Mouse (Mus musculus): ENCODE results near the gene Marcksl1. TPM values are rescaled to one million over a fixed set of nuclear protein-coding genes. Genes with fewer than 3 reads are reported as not detected.

Marcksl1 gene
- total and polyA plus RNA-seq, 3 experiments, result 13.4 to 38.9 (median 18.7) TPM

GRCm38 (mm10) chr4:129509650-129510049, 3.7 kb upstream of the Marcksl1 start:
- Histone ChIP-seq H3K36me3 (replicated peaks) (peaks cover 4% of the 10 kb centered on the region), H3K27me3 (ENCODE audit: insufficient read depth, low read length) (peaks cover 86% of the 10 kb centered on the region), H3K9me3 (replicated peaks) (no peaks in the 10 kb centered on the region), H3K4me1 (ENCODE audit: insufficient read depth, low read depth, low read length) (peaks cover 28% of the 10 kb centered on the region), H3K4me3 (ENCODE audit: low read depth, low read length) (no peak overlapping the region)
- no peak for DNase-seq (ENCODE audit: low spot score)
- no peak for ATAC-seq (ENCODE audit: extremely low read depth, insufficient number of reproducible peaks, low FRiP score, poor library complexity, severe bottlenecking)
- TF ChIP-seq POLR2AphosphoS5 (IDR thresholded peaks at IDR 0.05; ENCODE audit: insufficient replicate concordance, low read depth, low read length) (no peak), GATA2 (IDR thresholded peaks at IDR 0.05; ENCODE audit: borderline replicate concordance, low read depth, low read length) (no peak), TAL1 (conservative IDR thresholded peaks at IDR 0.05; ENCODE audit: low read depth, low read length) (no peak), CTCF (IDR thresholded peaks at IDR 0.05; ENCODE audit: low read depth, low read length) (no peak), GATA1 (IDR thresholded peaks at IDR 0.05; ENCODE audit: borderline replicate concordance, low read length) (no peak)

DNA sequence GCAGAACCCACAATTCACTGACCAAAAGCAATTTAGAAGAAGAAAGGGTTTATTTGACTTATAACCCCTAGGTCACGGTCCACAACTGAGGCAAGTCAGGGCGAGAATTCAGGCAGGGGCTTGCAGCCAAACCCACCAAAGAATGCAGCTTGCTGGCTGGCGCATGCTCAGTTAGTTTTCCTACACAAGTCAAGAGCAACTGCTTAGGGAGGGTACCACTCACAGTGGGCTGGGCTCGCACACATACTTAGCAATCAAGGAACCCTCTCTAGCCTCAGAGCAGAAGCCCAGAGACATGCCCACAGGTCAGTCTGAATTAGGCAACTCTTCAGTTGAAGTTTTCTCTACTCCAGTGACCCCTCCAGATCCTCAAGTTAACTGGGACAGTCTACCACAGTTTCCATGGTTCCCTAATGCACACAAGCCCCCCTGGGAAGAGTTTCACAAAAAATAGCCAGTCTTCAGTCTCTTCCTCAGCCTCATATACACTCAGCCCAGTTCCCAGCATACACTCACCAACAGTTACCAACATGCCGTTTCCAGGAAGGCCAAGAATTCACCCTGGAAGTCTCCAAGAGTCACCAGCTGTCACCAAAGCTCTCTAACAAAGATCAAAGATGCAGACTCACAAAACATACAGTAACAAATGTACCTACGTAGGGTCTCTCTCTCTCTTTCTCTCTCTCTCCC, 2.5 kb upstream of the Marcksl1 start:
- no peaks in the 10 kb centered on the region for H3K9me3 ChIP-seq (replicated peaks)
- ATAC-seq (ENCODE audit: extremely low read depth, insufficient number of reproducible peaks, low FRiP score, poor library complexity, severe bottlenecking) (no peak), DNase-seq (ENCODE audit: low spot score) (no peak)
- no peak for TF ChIP-seq CTCF (IDR thresholded peaks at IDR 0.05; ENCODE audit: low read depth, low read length)
- no peak for TF ChIP-seq POLR2AphosphoS5 (IDR thresholded peaks at IDR 0.05; ENCODE audit: insufficient replicate concordance, low read depth, low read length)
- no peak for TF ChIP-seq GATA2 (IDR thresholded peaks at IDR 0.05; ENCODE audit: borderline replicate concordance, low read depth, low read length)
- no peak for TF ChIP-seq GATA1 (IDR thresholded peaks at IDR 0.05; ENCODE audit: borderline replicate concordance, low read length)
- no peak for TF ChIP-seq TAL1 (conservative IDR thresholded peaks at IDR 0.05; ENCODE audit: low read depth, low read length)
- no peak overlapping the region for H3K4me3 ChIP-seq (ENCODE audit: low read depth, low read length)
- peaks cover 5% of the 10 kb centered on the region for H3K36me3 ChIP-seq (replicated peaks)
- peaks cover 28% of the 10 kb centered on the region for H3K4me1 ChIP-seq (ENCODE audit: insufficient read depth, low read depth, low read length)
- H3K27me3 ChIP-seq (ENCODE audit: insufficient read depth, low read length), result peaks cover 82% of the 10 kb centered on the region

- Histone ChIP-seq H3K9me3 (replicated peaks) (no peaks in the 10 kb centered on the region), H3K4me1 (ENCODE audit: insufficient read depth, low read depth, low read length) (peaks cover 29% of the 10 kb centered on the region), H3K36me3 (replicated peaks) (peaks cover 8% of the 10 kb centered on the region), H3K4me3 (ENCODE audit: low read depth, low read length) (no peak overlapping the region), H3K27me3 (ENCODE audit: insufficient read depth, low read length) (peaks cover 76% of the 10 kb centered on the region)
- TF ChIP-seq TAL1 (conservative IDR thresholded peaks at IDR 0.05; ENCODE audit: low read depth, low read length), result no peak
- no peak for TF ChIP-seq GATA1 (IDR thresholded peaks at IDR 0.05; ENCODE audit: borderline replicate concordance, low read length)
- TF ChIP-seq GATA2 (IDR thresholded peaks at IDR 0.05; ENCODE audit: borderline replicate concordance, low read depth, low read length), result no peak
- TF ChIP-seq POLR2AphosphoS5 (IDR thresholded peaks at IDR 0.05; ENCODE audit: insufficient replicate concordance, low read depth, low read length), result no peak
- no peak for TF ChIP-seq CTCF (IDR thresholded peaks at IDR 0.05; ENCODE audit: low read depth, low read length)
- ATAC-seq (ENCODE audit: extremely low read depth, insufficient number of reproducible peaks, low FRiP score, poor library complexity, severe bottlenecking), result no peak
- no peak for DNase-seq (ENCODE audit: low spot score)
Observed at GRCm38 (mm10) chr4:129511413-129512096, 1.8 kb upstream of the Marcksl1 start.

DNA sequence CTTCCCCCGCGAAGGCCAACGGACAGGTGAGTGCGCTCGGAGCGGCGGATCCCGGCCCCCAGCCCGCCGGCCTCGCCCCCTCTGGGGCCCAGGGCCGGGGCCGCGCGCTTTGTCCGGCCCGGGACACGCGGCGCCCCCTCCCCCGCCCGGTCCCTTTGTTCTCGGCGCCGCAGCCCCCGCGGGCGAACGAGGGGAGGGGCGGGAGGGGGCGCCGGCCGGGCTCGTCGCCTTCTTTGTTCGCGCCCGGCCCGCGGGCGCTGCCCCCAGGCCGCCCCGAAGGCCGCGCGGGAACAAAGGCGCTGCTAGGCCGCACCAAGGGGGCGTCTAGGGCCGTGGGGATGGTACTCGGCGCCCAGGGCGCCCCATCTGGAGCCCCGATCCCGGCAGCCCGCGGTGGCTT, 510 bp downstream of the Marcksl1 start:
- peak; percentile 48 for DNase-seq (ENCODE audit: low spot score)
- peak overlapping the region; percentile 71 for H3K4me3 ChIP-seq (ENCODE audit: low read depth, low read length)

DNA sequence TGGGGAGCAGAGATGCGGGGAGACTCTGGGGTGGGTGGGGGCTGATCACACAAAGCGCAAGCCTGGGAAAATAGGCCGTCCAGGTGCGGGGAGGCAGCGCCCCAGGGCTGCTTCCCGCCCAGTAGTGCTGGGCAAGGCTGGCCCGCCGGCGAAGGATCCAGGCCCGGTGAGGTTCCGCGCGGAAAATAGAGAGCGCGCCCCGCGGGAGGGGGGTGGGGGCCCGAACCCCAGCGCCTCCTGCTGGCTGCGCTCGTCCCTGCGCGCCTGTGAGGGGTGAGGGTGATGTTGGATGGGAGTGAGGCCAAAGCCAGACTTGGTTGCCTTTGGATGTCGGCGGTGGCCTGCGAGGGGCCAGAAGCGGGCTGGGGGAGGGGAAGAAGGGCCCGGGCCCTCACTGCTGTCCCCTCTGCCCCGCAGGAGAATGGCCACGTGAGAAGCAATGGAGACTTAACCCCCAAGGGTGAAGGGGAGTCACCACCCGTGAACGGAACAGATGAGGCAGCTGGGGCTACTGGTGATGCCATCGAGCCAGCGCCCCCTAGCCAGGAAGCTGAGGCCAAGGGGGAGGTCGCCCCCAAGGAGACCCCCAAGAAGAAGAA, 1.0 kb downstream of the Marcksl1 start:
- Histone ChIP-seq H3K27me3 (ENCODE audit: insufficient read depth, low read length) (peaks cover 51% of the 10 kb centered on the region), H3K4me3 (ENCODE audit: low read depth, low read length) (peak overlapping the region; percentile 71), H3K9me3 (replicated peaks) (no peaks in the 10 kb centered on the region), H3K4me1 (ENCODE audit: insufficient read depth, low read depth, low read length) (peaks cover 23% of the 10 kb centered on the region), H3K36me3 (replicated peaks) (peaks cover 35% of the 10 kb centered on the region)
- DNase-seq (ENCODE audit: low spot score) (peak; percentile 62), ATAC-seq (ENCODE audit: extremely low read depth, insufficient number of reproducible peaks, low FRiP score, poor library complexity, severe bottlenecking) (no peak)
- TF ChIP-seq GATA2 (IDR thresholded peaks at IDR 0.05; ENCODE audit: borderline replicate concordance, low read depth, low read length) (no peak), CTCF (IDR thresholded peaks at IDR 0.05; ENCODE audit: low read depth, low read length) (peak; percentile 33; the same call in 1 of the 2 replicates)

More for the DNA sequence above, 510 bp downstream of the Marcksl1 start:
- Histone ChIP-seq H3K36me3 (replicated peaks) (peaks cover 30% of the 10 kb centered on the region), H3K4me1 (ENCODE audit: insufficient read depth, low read depth, low read length) (peaks cover 25% of the 10 kb centered on the region), H3K27me3 (ENCODE audit: insufficient read depth, low read length) (peaks cover 56% of the 10 kb centered on the region), H3K9me3 (replicated peaks) (no peaks in the 10 kb centered on the region)
- no peak for TF ChIP-seq POLR2AphosphoS5 (IDR thresholded peaks at IDR 0.05; ENCODE audit: insufficient replicate concordance, low read depth, low read length)
- no peak for TF ChIP-seq GATA1 (IDR thresholded peaks at IDR 0.05; ENCODE audit: borderline replicate concordance, low read length)
- no peak for TF ChIP-seq CTCF (IDR thresholded peaks at IDR 0.05; ENCODE audit: low read depth, low read length)
- ATAC-seq (ENCODE audit: extremely low read depth, insufficient number of reproducible peaks, low FRiP score, poor library complexity, severe bottlenecking), result no peak

DNA sequence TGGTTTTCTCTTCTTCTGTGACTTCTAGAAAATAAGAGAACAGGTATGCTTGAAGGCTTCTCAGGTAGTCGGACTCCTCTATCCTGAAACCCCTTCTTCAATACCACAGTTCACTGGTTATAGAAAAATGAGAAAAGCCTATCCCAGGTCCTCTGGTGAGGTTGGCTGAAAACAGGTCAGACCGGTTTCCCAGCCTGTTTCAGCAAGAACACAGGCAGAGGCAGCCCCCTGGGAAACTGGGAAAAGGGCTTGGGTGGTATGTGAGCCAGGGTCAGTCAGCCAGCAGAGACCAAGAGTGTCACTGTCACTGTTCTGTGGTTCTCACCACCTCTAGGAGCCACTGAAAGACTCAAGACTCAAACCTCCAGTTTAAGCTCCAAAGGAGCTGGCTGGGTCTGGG, 3.5 kb downstream of the Marcksl1 start:
- peaks cover 59% of the 10 kb centered on the region for H3K36me3 ChIP-seq (replicated peaks)

More for the DNA sequence above, 3.5 kb downstream of the Marcksl1 start:
- DNase-seq (ENCODE audit: low spot score), result no peak
- no peak for ATAC-seq (ENCODE audit: extremely low read depth, insufficient number of reproducible peaks, low FRiP score, poor library complexity, severe bottlenecking)
- H3K4me3 ChIP-seq (ENCODE audit: low read depth, low read length), result no peak overlapping the region
- peaks cover 28% of the 10 kb centered on the region for H3K27me3 ChIP-seq (ENCODE audit: insufficient read depth, low read length)
- no peaks in the 10 kb centered on the region for H3K9me3 ChIP-seq (replicated peaks)
- H3K4me1 ChIP-seq (ENCODE audit: insufficient read depth, low read depth, low read length), result peaks cover 21% of the 10 kb centered on the region
- TF ChIP-seq GATA2 (IDR thresholded peaks at IDR 0.05; ENCODE audit: borderline replicate concordance, low read depth, low read length) (no peak), TAL1 (conservative IDR thresholded peaks at IDR 0.05; ENCODE audit: low read depth, low read length) (no peak), POLR2AphosphoS5 (IDR thresholded peaks at IDR 0.05; ENCODE audit: insufficient replicate concordance, low read depth, low read length) (no peak), CTCF (IDR thresholded peaks at IDR 0.05; ENCODE audit: low read depth, low read length) (no peak), GATA1 (IDR thresholded peaks at IDR 0.05; ENCODE audit: borderline replicate concordance, low read length) (no peak)

Measured in G1E (cell line).